Mouse (Mus musculus) NIH3T3 (cell line): ENCODE results near the gene Rab2b.
A peak's percentile ranks its signal among the peaks of the same experiment; 100 is the strongest.

ENCODE experiments used
- DNase-seq: peaks from one replicate; pipeline ENCODE4 v3.0.0-alpha.2; 2012; ENCODE audit warnings: low read depth

Gene Rab2b

GRCm38 (mm10) chr14:52277210-52277609, 2.1 kb downstream of the Rab2b start:
- no peak for DNase-seq

DNA sequence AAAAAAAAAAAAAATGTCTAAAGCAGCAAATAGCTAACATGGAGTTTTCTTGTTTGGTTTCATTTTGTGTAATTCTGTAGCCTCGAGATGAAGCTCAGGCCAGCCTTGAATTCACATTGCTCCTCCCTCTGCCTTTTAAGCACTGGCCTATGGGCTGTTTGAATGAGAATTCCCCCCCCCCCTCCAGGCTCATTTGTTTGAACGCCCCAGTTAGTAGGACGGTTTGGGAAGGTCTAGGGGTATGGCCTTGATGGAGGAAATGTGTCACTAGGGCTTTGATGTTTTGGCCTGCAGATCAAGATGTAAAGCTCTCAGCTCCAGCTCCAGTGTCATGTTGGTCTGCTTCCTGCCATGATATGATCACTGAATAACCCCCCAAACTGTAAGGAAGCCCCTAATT, 6.6 kb downstream of the Rab2b start:
- no peak for DNase-seq

GRCm38 (mm10) chr14:52257484-52258213, 21.7 kb downstream of the Rab2b start, which contains the start of gene Chd8:
Gene Chd8, minus strand, starts transcription at chr14:52257780.
- peak; percentile 97 for DNase-seq

- peak; percentile 46 for DNase-seq
These were observed 22.8 kb downstream of the Rab2b start for GRCm38 (mm10) chr14:52256311-52257175.

DNA sequence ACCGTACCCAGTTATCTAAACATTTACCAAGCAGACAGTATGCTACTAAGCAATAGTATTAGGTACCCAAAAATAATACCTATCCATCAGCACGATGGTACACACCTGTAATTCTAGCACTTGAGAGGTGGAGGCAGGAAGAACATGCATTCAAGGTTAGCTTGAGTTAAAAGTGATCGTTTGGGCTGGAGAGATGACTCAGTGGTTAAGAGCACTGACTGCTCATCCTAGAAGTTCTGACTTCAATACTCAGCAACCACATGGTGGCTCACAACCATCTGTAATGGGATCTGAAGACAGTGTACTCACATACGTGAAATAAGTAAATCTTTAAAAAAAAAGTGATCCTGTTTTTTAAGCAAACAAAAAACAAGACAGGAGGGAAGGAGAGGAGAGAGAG, 33.2 kb downstream of the Rab2b start:
- no peak for DNase-seq

GRCm38 (mm10) chr14:52244690-52245042, 34.7 kb downstream of the Rab2b start:
- no peak for DNase-seq

- DNase-seq, result peak; percentile 99
These were observed 35.2 kb downstream of the Rab2b start for GRCm38 (mm10) chr14:52244041-52244689.

- DNase-seq, result no peak
These were observed 43.1 kb downstream of the Rab2b start for GRCm38 (mm10) chr14:52236216-52236615.

- no peak for DNase-seq
These were observed 44.2 kb downstream of the Rab2b start for GRCm38 (mm10) chr14:52235165-52235564.

- no peak for DNase-seq
These were observed 47.1 kb downstream of the Rab2b start for GRCm38 (mm10) chr14:52232249-52232648.

DNA sequence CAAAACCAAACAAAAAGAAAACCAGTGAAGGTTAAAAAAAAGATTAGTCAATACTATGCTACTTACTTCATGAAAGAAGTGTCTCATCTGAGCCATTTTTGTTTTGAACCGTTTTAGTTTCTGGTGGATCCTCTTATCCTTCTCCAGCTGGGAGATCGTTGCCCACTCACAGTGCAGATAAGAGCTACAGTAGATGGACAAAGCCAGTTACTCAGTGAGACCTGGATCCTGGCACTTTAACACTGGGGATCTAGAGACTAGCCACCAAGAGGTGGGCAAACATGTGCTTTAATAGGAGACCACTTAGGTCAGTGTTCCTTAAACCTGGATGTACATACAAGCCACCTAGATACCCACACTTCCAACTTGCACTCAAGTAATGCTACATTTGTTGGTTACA, 53.4 kb downstream of the Rab2b start:
- DNase-seq, result no peak

- no peak for DNase-seq
These were observed 62.1 kb downstream of the Rab2b start for GRCm38 (mm10) chr14:52217261-52217660.
